Mouse (Mus musculus): Measurements from ENCODE around the gene Vmn1r73. TPM values are rescaled to one million over a fixed set of nuclear protein-coding genes. Genes with fewer than 3 reads are reported as not detected.

Gene Vmn1r73
- polyA plus RNA-seq (2015; fragmentation: Nextera tagmentation; extraction: Ambion mirVana), result not detected in 2 replicates

DNA sequence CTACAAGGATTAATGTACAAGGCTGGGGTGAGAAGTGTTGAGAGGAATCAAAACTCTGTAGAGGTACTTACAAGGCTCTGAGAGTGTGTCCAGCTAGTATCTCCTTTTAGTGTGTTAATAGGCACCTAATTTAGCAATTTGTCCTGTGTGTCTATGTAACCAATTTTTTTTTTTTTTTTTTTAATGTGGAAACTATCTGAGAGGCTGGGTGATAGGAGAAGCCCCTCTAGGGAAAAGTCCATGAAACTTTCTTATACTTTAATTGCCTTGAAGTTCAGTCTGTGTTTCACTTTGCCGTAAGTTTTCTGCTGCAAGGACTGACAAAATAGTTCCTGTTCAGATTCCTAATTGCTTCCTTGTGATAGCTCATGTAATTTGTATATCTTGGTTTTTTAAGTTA is at the start of gene Vmn1r73:
Gene Vmn1r73, plus strand, starts transcription at position 301 of the 400 bp plus-strand sequence.
- Histone ChIP-seq H3K9ac (ENCODE audit: low read depth, low read length) (no peak within 1 kb of the TSS), H3K27me3 (replicated peaks; ENCODE audit: control insufficient read depth, insufficient read depth, low read length) (no peaks in the 10 kb centered on the region)

More for the DNA sequence above, at the start of gene Vmn1r73:
- H3K4me2 ChIP-seq (ENCODE audit: low read depth, low read length), result no peak within 1 kb of the TSS
- no peak within 1 kb of the TSS for H3K27ac ChIP-seq (ENCODE audit: low read length)
- H3K4me1 ChIP-seq (ENCODE audit: control insufficient read depth, insufficient read depth, low read length), result no peaks in the 10 kb centered on the region
- H3K9me3 ChIP-seq (ENCODE audit: control insufficient read depth, low read length), result peaks cover 3% of the 10 kb centered on the region; the same call in 1 of the 2 replicates
- 92% methylated on average over 1 of the region's 1 CpGs for WGBS
- no peaks in the 10 kb centered on the region for H3K36me3 ChIP-seq (ENCODE audit: control insufficient read depth, insufficient read depth, low read length)
- H3K4me3 ChIP-seq (ENCODE audit: low read length), result no peak within 1 kb of the TSS
- no peak for ATAC-seq

Other genes with a start within 250 kb of the Vmn1r73 start
- not detected in 2 replicates for gene Zscan4-ps2, start 216.0 kb upstream of the Vmn1r73 start, polyA plus RNA-seq (2015; fragmentation: Nextera tagmentation; extraction: Ambion mirVana)
- gene Zscan4-ps3, start 121.0 kb upstream of the Vmn1r73 start, polyA plus RNA-seq (2015; fragmentation: Nextera tagmentation; extraction: Ambion mirVana), result not detected in 2 replicates
- not detected in 2 replicates for gene Vmn1r72, start 50.1 kb upstream of the Vmn1r73 start, polyA plus RNA-seq (2015; fragmentation: Nextera tagmentation; extraction: Ambion mirVana)
- gene Vmn1r74, start 103.7 kb downstream of the Vmn1r73 start, polyA plus RNA-seq (2015; fragmentation: Nextera tagmentation; extraction: Ambion mirVana), result not detected in 2 replicates
- not detected in 2 replicates for gene Vmn1r75, start 144.4 kb downstream of the Vmn1r73 start, polyA plus RNA-seq (2015; fragmentation: Nextera tagmentation; extraction: Ambion mirVana)
- not detected in 2 replicates for gene Vmn1r76, start 207.9 kb downstream of the Vmn1r73 start, polyA plus RNA-seq (2015; fragmentation: Nextera tagmentation; extraction: Ambion mirVana)

Data from intestine, embryonic 16.5 days (tissue).